Mouse (Mus musculus) hindlimb bud, embryonic 11.5 days (tissue): ENCODE results near the gene Zfp668.
A peak's percentile ranks its signal among the peaks of the same experiment; 100 is the strongest.
"Not testable (repeated sequence)": the region's sequence is repeated elsewhere in the genome, so short reads cannot be mapped to it uniquely, and the experiment has no call there.

ENCODE experiments used
- DNase-seq: peaks from one replicate; pipeline ENCODE4 v3.0.0-alpha.2; 2012; ENCODE audit warnings: low read depth, low spot score; ENCODE audit errors: extremely low spot score

Zfp668 gene

DNA sequence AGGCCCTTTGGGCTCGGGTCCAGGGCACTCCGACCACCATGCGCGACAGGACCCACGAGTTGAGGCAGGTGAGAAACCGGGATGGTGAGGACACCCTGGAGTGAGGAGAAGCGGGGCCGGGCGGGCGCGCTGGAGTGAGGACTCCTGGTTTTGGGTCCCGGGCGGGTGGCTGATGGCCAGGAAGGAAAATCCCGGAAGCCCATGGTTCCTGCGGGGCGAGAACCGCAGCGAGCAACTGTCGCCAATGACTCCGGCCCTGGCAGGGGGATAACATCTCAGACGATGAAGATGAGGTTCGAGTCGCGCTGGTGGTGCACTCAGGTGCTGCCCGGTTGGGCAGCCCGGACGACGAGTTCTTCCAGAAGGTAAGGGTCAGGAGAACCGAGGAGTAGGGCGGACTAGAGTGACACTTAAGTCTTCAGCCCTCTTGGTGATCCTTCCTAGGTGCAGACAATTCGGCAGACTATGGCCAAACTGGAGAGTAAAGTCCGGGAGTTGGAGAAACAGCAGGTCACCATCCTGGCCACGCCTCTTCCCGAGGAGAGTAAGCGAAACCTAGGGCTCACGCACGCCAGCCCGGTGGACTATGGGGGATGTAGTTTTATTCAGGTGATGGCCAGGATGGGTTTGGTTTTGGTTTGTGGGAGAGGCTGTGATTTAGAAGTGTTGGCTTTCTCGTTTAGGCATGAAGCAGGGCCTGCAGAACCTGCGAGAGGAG, 34.5 kb downstream of the Zfp668 start:
- peak; percentile 33 for DNase-seq

DNA sequence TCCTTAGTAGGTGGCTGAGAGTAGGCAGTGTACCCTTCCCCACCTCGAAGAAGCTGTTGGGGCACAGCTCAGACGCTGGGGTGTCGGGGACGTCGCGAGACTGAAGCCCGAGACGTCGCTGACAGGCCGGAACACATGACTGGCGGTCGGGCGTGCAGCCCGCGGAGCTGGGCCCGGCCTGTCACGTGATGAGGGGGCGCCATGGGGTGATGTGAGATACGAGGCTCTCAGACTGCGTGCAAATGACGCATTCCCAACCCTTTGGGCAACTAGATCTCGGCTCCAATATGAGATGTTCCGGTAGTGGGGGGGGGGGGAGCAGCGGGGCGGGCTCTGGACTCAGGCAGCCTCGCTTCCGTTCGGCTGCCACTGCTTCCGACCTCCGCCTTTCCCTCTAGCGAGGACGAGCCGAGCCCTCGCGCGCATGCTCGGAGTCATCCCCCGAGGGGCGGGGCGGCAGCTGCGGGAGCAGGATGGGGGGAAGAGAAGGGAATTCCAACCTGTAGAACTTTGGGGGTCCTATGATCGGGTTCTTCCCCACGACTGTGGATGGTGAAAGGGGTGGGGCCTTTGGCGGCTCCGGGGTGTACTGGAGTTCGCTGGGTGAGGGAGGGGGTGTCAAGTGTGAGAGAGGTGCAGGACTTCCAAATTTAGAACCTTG, 35.2 kb downstream of the Zfp668 start:
- peak; percentile 41 for DNase-seq

DNA sequence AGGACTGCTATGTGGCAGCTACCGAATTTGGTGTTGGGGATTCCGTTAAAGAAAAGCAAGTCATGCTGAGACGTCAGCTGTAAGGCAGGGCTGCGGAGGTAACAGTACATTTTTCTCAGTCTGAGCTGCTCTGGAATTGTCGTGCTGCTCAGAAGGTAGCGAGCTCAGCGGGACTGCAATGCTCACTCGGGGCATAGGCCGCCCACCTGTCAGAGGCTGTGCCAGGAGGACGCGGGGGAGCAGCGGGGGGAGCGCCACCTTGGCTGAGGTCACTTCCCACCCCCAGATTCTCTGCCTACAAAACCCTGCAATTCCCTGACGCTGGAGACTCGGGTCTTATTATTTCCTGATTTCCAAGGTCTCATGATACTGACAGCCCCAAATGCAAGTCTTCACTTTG, 35.7 kb downstream of the Zfp668 start:
- no peak for DNase-seq

DNA sequence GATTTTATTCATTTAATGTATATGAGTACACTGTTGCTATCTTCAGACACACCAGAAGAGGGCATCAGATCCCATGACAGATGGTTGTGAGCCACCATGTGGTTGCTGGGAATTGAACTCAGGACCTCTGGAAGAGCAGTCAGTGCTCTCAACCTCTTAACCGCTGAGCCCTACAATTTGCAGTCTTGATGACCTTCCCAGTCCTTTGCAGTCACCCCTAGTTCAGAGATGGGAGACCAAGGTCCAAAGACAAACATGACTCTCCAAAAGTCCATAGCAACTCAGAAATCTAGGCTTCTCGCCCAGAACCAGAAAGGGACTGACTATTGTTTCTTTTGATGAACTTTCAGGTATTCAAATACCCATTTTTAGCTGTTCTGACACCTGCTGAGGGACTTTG, 36.6 kb downstream of the Zfp668 start:
- DNase-seq: not testable (repeated sequence)

DNA sequence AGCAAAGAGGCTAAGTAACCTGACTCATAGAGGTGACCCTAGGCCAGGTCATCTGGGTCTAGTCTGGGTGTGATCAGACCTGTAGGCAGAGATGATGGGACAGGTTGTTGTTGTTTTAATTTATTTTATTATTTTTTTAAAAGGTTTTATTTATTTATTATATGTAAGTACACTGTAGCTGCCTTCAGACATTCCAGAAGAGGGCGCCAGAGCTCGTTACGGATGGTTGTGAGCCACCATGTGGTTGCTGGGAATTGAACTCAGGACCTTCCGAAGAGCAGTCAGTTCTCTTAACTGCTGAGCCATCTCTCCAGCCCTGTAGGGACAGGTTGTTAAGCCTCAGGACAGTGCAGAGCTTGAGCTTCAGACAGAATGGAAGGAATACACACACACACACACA, 38.8 kb downstream of the Zfp668 start:
- not testable (repeated sequence) for DNase-seq

DNA sequence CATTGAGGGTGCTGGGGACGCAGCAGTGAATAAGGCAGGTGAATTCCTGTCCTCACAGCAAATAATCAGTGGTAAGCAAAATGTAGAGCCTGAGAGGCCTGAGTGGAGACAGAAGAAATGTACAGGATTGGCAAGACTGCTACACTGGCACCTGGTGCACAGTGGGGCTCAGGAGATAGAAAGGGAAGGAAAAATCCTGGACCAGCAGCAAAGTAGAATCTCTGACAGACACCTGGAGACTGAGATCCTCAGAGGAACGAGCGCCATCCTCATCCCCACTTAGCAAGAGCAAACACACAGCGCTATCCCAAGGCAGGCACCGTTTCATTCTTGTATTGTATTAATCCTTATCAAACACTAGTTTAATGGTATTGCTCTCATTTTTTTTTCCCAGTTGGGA, 39.2 kb downstream of the Zfp668 start:
- DNase-seq: no peak

DNA sequence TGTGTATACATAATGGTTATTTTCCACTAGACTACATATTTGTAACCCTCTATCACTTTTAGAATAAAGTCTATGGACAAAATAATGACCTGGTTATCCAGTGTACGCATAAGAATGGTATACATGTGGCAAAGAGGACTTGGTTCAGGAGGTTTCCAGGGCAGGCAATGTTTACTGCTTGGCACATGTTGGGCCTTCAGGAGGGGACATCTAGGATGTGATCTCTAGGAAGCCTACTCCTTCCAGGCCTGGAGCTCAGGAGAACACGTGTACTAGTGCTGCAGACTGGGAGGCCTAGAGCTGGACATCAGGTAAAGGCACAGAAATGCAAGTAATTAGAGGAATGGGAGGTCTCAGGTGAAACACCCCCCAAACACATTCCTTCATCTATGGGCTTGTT, 41.1 kb downstream of the Zfp668 start:
- DNase-seq: no peak

DNA sequence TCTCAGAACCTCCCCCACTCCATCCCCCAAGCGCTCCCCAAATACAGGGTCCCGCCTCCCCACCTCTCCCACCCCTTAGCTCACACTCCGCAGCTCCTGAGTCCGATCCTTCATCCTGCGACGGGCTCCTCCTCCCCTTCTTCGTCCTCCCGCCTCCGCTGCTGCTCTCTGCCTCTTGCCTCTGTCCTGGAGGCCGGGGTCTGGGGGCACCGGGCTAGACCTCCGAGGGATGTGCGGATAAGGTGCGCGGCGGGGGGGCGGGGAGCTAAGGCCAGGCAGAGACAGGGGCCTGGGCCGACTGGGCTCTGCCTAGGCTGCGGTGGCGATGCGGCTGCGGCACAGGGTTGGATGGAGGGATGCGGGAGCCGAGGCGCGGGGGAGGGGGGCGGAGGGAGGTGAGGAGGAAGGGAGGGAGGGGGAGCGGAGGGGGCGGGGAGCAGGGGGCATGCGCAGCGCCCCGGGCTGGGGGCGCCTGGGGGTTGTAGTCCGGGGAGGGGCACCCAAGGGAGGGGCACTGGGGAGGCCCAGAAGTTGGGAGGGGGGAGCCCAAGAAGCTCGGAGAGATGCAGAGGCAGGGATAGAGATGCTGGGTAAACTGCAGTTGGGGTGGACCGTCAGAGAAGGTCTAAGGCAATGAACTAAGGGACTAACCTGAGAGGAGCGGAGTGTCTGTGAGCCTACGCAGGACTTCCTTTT, 52.3 kb downstream of the Zfp668 start, which contains the start of the genes Stx4a and Stx1b:
Gene Stx4a (plus strand): TSS at position 119 of the 696 bp plus-strand sequence.
Gene Stx1b (minus strand): TSS at position 374 of the 696 bp plus-strand sequence.
- DNase-seq: no peak

DNA sequence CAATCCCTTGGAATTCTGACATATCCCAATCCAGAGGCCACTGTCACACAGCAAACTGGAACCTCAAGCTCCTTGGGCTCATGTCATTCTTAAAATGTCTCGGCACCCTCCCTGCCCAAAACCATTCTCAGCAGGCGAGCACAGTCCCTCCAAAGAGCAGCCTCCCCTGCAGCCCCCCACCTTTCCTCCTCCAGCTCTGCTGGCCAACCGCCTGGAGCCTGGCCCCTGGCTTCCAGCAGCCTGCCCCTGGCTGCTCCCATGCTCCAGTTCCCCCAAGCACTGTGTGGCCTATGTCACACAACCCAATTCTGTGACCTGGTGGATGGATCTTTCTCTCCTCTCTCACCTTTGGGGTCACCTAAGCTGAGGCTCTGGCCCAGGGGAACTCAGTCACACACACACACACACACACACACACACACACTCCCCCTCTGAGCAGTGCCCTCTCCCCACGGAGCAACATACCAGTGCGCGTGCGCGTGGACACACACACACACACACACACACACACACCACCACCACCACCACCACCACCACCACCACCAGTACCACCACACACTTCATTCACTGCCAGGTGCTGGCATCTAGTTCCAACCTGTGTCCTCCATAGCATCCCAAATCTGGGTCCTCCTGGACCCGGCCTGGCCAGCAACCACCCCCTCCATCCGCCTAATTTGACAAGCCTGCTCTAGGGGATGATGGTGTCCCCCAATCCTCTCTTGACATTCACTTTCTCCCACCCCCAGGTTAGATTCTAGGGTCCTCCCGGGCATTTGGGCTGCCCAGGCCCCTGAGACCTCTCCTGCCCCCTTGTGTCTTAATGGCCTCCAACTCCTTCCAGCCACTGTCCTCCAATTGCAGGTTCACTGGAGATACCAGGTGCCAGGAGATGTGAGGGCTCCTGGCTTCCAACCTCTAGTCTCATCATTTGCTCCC, 53.1 kb downstream of the Zfp668 start:
- no peak for DNase-seq

DNA sequence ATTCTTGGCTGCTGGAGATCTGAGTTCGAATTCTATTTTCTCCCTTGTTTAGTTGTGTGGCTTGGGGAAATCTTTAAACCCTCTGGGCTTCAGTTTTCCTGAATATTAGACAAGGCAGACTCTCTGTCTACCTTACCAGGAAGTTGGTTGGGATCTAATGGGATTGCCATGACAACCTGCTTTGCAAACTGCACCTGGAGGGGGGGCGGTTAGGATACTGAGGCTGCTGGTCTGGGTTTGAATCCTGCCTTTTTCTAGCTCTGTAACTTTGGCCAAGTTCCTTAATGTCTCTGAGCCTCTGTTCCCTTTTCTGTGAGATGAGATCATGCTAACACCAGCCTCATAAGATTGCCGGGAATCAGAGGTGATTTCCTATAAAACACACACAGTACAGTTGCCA, 54.1 kb downstream of the Zfp668 start:
- no peak for DNase-seq

DNA sequence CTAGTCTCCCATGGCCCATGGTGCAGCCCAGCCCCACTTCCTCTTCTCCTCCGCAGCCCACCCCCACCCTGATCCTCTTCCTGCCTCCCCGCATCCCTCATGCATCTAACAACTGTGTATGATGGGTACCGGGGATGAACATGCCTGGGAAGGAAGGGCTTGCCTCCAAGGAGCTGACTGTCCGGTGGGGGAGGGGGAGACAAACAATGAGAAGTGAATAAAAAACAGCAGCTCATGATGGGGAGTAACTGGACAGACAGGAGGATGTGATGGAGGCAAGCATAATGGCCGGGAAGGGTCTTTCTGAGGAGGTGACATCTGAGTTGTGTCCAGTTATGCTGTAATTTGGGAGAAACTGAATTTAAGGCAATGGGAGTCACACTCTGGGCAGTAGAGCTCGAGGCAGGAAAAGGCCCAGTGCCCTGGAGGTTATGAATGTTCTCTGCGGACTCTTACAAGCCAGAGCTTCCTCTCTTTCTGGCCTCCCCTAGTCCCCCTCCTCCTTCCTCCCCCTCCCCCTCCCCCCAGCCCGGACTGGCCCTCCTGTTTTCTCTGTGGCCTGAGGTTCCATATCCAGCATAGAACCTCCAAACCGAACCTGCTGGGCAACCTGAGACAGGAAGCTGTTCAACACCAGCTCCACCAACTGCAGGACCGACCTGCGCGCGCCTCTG, 55.7 kb downstream of the Zfp668 start:
- DNase-seq: no peak

DNA sequence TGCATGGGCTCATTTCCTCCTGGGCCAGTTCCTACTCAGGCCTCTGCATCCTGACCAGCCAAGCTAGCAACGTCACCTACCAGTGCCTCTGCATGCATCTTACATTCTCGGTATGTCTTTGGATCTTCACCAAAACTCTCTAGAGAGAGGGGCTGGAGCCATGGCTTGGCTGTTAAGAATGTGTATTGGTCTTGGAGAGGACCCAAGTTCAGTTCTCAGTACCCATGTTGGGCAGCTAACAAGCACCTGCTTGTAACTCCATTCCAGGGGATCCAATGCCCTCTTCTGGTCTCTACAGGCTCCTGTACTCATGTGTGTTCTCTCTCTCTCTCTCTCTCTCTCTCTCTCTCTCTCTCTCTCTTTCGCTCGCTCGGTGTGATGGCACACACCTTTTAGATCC, 58.9 kb downstream of the Zfp668 start:
- no peak for DNase-seq

DNA sequence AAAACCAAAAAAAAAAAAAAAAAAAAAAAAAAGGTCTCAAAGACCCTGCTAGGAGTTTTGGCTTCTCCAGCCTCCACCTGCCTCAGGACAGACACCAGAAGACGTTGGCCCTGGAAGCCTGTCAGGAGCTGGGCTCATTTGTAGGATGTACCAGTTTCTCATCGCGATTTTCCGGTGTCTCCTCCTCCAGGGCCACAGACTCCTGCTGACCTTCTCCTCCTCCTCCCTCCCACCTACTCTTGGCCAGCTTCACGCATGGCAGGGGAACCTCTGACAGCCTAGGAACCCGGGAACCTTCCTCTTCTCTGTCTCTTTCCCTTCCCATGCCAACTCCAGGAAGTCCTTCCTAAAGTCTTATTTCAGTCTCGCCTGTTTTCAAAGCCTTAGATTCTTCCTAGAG, 59.6 kb downstream of the Zfp668 start:
- no peak for DNase-seq

DNA sequence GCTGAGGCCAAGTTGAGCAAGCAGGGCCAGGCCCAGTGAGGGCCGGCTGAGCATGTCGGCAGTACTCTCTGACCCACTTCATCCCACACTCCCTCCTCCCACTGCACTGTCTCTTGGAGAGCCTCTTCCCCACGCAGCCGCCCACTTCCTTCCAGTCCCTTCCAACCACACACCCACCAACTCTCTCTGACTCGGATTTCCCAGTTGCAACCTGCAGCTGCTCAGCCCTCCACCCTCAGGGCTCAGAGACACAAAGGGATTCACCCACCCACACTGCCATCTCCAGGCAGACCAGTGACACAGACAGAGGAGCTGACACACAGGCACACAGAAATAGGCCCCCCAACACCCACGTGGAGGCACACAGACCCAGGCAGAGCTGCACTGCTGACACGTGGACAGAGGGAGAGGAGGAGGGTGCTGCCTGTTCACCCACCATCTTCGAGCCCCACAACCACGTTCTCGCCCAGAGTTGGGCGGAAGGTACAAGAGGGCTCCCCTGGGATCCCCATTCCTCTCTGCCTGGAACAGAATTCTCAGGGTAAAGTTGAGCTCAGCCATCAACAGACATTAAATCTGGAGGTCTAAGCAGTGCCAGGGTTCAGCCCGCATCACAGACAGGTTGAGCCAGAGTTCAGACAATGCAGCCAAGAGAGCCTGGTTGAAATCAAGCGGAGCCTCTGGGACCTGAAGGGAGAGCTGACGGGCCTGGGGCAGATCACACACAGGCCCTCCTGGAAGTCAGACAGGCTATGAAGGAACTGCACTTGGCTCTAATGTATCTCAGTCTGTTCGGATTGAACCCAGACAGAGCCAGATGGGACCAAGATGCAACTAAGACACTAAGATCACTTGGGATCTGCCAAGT, 60.4 kb downstream of the Zfp668 start:
- DNase-seq: no peak

DNA sequence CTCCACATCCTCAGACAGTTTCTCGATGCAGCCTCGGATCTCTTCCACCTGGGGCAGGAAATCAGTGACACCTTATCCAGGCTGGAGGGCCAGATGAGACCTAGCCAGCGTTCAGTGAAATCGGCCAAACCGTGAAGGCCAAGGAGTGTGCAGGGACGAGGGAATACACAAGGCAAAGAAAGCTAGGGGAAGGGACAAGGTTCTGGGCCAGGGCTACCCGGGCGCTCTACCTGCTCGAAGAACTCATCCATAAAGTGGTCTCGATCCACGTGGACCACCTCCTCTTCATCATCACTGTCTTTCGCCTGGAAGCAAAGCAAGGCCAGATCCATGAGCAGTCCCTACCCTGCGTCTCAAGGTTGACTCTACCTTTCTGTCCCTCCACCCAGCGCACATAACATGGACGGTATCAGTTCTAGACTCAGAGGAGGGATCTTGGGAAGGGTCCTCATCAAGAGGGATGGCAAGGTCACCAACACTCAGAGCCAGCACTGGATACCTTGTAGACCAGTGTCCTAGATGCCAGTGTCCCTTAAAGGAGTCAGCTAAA, 61.4 kb downstream of the Zfp668 start:
- DNase-seq: no peak

DNA sequence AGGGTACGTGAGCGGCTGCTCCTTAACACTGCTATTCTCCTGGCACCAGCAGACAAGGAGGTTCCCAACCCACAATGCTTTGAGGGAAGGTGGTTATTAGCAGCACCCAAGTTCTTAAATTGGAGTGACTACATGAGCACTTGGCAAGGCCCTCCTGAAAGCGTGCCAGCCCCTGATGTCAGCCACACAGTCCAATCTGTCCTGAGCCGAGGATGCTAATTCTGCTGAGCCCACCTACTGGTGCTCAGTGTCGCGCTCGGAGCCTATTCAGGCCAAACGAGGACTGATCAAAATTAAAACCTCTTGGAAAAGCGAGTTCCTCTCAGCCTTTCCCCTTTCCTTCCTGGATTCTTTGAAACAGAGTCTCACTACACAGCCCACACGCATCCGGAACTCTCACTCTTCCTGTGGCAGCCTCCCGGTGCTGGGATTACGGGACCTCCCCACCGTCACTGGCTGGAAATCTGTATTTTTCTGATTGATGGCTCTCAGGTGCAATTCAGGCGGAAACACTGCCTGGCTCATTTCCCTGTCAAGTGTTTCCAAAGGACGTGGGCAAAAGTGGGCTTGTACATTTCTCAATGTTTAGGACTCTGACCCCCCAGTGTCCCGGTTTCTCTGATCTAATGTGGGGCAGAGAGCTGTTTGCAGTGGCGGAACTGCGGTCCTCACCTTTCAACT, 62.2 kb downstream of the Zfp668 start:
- DNase-seq: no peak

DNA sequence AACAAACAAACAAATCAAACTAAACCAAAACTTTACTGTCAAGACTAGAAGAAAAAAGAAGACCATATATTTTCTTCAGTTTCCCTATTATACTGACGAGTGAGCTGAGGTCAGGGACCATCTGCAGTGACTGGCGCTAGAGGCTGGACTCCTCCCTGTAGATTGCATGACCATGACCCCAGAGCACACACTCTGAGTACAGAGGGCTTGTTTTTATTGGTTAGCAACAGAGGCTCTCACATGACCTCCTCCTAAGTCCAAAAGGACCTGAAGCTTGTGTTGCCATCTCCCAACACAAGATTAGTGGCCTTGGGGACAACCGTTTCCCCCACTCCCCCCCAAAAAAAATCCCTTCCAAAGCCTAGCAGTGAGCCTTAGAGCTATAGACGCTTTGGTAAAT, 62.8 kb downstream of the Zfp668 start:
- DNase-seq: no peak
